Mouse (Mus musculus): ENCODE measurements around the gene Per3. TPM values are rescaled to one million over a fixed set of nuclear protein-coding genes. Genes with fewer than 3 reads are reported as not detected.
A peak's percentile ranks its signal among the peaks of the same experiment; 100 is the strongest.
"Not testable (repeated sequence)": the region's sequence is repeated elsewhere in the genome, so short reads cannot be mapped to it uniquely, and the experiment has no call there.

Per3 gene
- polyA plus RNA-seq, 1 experiment from 2014 or later = 3.7 TPM

DNA sequence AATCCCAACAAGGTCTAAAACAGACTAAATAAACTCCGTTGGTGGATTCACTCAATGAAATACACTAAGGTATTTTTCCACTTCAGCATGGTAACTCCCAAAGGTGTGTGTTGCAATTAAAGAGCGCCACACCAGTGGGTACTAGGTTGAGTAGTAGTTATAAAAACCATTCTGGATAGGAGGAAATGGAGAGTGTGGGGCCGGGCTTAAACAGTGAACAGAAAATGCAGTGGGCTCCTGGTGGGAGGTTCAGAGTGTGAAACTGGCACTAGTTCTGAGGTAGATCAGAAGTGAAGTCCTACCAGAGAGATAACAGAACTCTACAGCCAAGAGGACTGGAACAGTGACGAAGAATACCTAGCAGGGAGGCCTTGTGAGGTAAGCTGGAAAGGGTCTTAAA is 14.2 kb upstream of the Per3 start:
- no peak overlapping the region for H3K9ac ChIP-seq

DNA sequence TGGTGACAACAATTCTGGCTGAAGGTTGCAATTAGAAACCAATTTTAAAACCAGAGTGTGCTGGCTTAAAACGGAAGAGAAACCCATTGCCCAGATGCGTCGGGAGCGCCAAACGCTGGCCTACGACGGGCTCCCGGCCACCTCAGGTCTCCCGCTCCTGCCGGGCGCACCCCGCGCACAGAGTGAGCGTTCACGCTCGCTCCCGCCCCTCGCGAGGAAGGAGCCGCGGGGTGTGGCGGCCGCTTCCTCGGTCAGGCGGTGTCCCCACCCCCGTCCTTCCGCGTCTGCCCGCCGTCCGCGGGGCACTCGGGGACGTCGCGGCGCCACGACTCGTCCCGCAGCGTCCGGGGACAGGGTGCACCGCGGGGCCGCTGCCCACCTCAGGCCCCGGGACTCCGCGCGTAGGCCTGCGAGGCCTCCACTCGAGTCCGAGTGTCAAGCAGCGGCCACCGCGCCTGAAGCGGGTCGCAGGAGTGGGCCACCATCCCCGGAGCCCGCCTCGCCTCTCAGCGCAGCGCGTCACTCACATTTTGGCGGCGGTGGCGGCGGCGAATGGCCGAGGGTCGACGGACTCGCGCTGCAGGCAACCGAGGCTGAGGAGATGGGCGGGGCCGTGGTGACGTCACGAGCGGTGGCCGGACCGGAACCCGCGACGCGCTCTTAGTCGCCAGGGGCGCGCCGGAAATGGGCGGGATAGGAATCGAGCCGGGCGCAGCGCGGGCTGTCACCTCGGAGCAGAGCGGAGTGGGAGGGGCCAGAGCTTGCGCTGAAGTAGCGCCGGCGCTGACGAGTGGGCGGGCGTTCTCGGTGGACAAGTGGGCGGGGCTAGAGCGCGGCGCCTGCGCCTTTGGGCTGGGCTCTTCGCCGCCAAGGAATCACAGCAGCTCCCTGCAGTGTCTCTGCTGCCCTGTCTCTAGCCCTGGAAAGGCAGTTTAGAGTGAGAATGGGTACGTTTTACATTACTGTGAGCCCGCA is 13.2 kb upstream of the Per3 start, which contains the start of gene Vamp3:
Gene Vamp3 (minus strand): TSS at position 617 of the 975 bp plus-strand sequence.
- Histone ChIP-seq H3K9ac (peak within 1 kb of the TSS; percentile 86), H3K9me3 (0 out of 2 replicates have a peak, but pooled peaks cover 3% of the 10 kb centered on the region), H3K27me3 (replicated peaks) (no peaks in the 10 kb centered on the region), H3K36me3 (peaks cover 7% of the 10 kb centered on the region; the same call in 1 of the 2 replicates), H3K27ac (peak within 1 kb of the TSS; percentile 95), H3K4me2 (replicated peaks) (peak within 1 kb of the TSS; percentile 59), H3K4me3 (replicated peaks) (peak within 1 kb of the TSS; percentile 95), H3K4me1 (replicated peaks) (0 out of 2 replicates have a peak, but pooled peaks cover 2% of the 10 kb centered on the region)
- ATAC-seq = peak; percentile 99
- WGBS = under 1% methylated on average over 111 of the region's 114 CpGs

More for the DNA sequence above, 14.2 kb upstream of the Per3 start:
- peak overlapping the region; percentile 59 for H3K4me2 ChIP-seq (replicated peaks)
- 0 out of 2 replicates have a peak, but pooled peaks cover 3% of the 10 kb centered on the region for H3K9me3 ChIP-seq
- no peak for ATAC-seq
- H3K4me3 ChIP-seq (replicated peaks) = peak overlapping the region; percentile 95; the same call in 1 of the 2 replicates
- H3K27ac ChIP-seq = no peak overlapping the region
- peaks cover 7% of the 10 kb centered on the region; the same call in 1 of the 2 replicates for H3K36me3 ChIP-seq
- 82% methylated on average over 4 of the region's 4 CpGs for WGBS
- no peaks in the 10 kb centered on the region for H3K27me3 ChIP-seq (replicated peaks)
- 0 out of 2 replicates have a peak, but pooled peaks cover 2% of the 10 kb centered on the region for H3K4me1 ChIP-seq (replicated peaks)

DNA sequence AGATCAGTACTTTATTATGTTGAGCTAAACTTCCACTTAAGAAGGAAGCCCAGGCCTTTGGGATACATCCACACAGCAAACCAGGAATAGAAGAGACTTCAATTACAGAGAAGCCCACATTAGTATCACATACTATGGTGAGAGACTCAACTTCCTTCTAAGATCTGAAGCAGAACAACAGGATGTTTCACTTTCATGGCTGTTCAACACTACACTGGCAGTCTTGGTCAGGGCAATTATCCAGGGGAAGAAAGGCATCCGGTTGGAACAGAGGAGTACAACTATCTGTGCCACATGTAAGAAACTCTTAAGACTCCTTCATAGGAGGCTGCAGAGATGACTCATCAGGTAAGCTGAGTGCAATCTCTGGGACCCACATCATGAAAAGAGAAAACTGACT is 6.7 kb upstream of the Per3 start:
- H3K9ac ChIP-seq = no peak overlapping the region
- no peak overlapping the region for H3K4me2 ChIP-seq (replicated peaks)
- no peaks in the 10 kb centered on the region for H3K27me3 ChIP-seq (replicated peaks)
- H3K27ac ChIP-seq = no peak overlapping the region
- ATAC-seq = no peak
- peaks cover 9% of the 10 kb centered on the region; the same call in 1 of the 2 replicates for H3K36me3 ChIP-seq
- H3K4me3 ChIP-seq (replicated peaks) = no peak overlapping the region
- H3K4me1 ChIP-seq (replicated peaks) = 0 out of 2 replicates have a peak, but pooled peaks cover 1% of the 10 kb centered on the region
- WGBS = 90% methylated on average over 1 of the region's 1 CpGs
- no peaks in the 10 kb centered on the region for H3K9me3 ChIP-seq

DNA sequence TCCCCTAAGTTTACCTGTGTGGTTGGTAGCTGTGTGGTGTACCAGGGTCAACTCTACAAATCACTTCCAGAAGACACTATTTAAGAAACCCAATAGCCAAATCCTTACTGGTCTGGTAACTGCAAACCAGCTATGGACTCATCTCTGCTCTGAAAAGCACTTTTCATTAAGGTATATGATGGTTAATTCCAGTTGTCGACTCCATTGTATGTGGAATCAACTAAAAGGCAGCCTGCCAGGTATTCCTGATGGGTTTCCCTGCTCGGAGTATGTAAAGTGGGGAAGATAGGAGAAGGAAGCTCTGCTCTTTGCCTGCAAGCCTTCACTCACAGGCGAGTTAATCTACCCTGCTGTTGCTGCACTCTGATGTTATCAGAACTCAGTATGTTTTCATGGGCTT is 2.1 kb upstream of the Per3 start:
- Histone ChIP-seq H3K9ac (no peak overlapping the region), H3K27me3 (replicated peaks) (no peaks in the 10 kb centered on the region), H3K27ac (no peak overlapping the region), H3K4me1 (replicated peaks) (peaks cover 10% of the 10 kb centered on the region; the same call in 1 of the 2 replicates), H3K4me2 (replicated peaks) (no peak overlapping the region), H3K9me3 (no peaks in the 10 kb centered on the region), H3K4me3 (replicated peaks) (no peak overlapping the region), H3K36me3 (no peaks in the 10 kb centered on the region; the same call in 1 of the 2 replicates)
- WGBS = 93% methylated on average over 3 of the region's 3 CpGs
- ATAC-seq = no peak

DNA sequence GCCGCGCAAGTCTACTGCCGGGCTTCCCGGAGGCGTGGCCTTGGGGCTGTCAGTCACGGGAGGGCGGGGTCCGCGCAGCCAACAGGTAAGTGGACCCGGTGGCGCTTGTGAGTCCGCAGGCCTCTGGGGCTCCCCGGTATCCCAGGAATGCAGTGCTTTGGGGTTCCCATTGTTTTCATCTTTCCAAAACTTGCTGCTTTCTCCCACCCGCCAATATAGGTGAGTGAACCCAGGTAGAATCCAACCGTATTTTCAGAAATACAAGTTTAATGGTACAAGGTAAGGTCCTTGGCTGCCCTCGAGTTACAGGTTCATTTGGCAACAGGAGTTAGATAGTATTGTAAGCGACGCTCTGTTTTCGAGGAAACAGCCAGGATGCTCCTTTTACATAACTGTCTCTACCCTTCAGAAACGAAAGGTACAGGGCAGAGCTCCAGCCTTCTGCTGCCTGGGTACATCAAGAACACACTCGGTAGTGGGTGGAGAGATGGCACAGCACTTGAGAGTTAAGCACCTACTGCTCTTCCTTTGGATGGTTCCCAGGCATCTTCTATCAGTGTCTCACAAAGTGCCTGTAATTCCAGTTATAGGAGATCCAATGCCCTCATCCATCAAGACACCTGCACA is 592 bp upstream of the Per3 start:
- Histone ChIP-seq H3K4me3 (replicated peaks) (peak overlapping the region; percentile 58), H3K9me3 (no peaks in the 10 kb centered on the region), H3K27me3 (replicated peaks) (no peaks in the 10 kb centered on the region), H3K36me3 (no peaks in the 10 kb centered on the region; the same call in 1 of the 2 replicates), H3K4me2 (replicated peaks) (peak overlapping the region; percentile 100), H3K9ac (peak overlapping the region; percentile 27; the same call in 1 of the 2 replicates), H3K27ac (no peak overlapping the region), H3K4me1 (replicated peaks) (peaks cover 10% of the 10 kb centered on the region; the same call in 1 of the 2 replicates)
- 3% methylated on average over 21 of the region's 21 CpGs for WGBS
- no peak; the same call in 1 of the 2 replicates for ATAC-seq

DNA sequence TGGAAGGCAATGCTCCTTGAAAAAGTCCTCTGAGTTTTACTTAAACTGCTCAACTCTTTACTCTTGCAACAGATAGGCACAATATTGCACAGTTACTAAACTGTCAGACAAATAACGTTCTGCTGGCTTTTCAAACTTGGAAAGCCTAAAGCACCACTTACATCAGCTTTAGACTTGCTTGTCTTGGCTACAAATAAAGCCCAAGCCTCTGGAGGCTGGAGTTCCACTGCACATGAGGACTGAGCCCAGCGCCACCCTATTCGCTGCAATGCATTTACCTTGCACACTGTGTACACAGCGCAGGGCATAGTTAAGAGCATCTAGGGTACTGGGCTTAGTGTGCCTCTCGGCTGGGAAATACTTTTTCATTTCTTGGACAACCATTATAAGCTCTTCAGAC is 1.2 kb downstream of the Per3 start:
- no peak for ATAC-seq

DNA sequence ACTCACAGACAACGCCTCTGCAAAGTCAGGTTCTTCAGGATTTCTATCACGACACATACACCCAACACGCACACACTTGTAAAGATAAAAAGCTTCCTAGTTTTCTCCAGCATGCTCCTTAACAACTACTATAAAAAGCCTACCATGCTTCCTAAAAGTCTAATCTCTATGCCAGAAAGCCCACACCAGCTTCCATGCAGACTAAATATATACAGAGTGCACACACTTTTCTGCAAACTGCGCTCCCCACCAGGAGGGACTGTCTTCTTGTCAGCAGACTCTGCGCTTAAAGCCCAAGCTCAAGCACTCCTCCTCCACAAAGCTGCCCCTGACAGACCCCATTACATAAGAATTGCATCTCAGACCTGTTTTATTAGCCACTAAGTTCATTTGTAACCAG is 3.0 kb downstream of the Per3 start:
- no peak overlapping the region for H3K9ac ChIP-seq
- ATAC-seq = no peak
- 78% methylated on average over 5 of the region's 5 CpGs for WGBS

More for the DNA sequence above, 1.2 kb downstream of the Per3 start:
- no peak overlapping the region for H3K27ac ChIP-seq
- WGBS = 46% methylated on average over 5 of the region's 5 CpGs
- H3K36me3 ChIP-seq = no peaks in the 10 kb centered on the region; the same call in 1 of the 2 replicates
- no peak overlapping the region for H3K9ac ChIP-seq
- no peaks in the 10 kb centered on the region for H3K27me3 ChIP-seq (replicated peaks)
- peaks cover 10% of the 10 kb centered on the region; the same call in 1 of the 2 replicates for H3K4me1 ChIP-seq (replicated peaks)
- peak overlapping the region; percentile 58 for H3K4me3 ChIP-seq (replicated peaks)
- H3K9me3 ChIP-seq = no peaks in the 10 kb centered on the region
- peak overlapping the region; percentile 100 for H3K4me2 ChIP-seq (replicated peaks)

DNA sequence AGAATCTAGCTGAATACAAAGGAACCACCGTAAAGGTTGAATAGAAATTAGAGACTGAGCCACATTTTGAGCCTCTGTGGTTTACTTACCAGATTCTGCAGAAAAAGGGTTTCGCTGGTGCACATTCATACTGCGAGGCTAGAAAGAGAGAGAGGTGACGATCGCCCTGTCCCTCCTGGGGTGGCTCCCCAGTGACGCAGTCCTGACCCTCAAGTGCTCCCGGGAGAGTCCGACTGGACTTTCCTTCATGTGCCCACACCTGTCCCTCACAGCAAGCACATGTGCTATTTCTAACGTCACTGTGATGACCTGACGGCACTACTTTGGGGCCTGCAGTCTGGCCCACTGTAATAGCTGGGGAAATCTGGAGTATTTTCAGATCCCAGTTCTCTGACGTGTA is 6.7 kb downstream of the Per3 start:
- WGBS = 93% methylated on average over 11 of the region's 11 CpGs
- Histone ChIP-seq H3K9me3 (no peaks in the 10 kb centered on the region), H3K9ac (no peak overlapping the region), H3K4me2 (replicated peaks) (no peak overlapping the region), H3K27ac (no peak overlapping the region), H3K4me3 (replicated peaks) (no peak overlapping the region), H3K36me3 (no peaks in the 10 kb centered on the region), H3K27me3 (replicated peaks) (no peaks in the 10 kb centered on the region), H3K4me1 (replicated peaks) (no peaks in the 10 kb centered on the region)
- no peak for ATAC-seq

More for the DNA sequence above, 3.0 kb downstream of the Per3 start:
- Histone ChIP-seq H3K27me3 (replicated peaks) (no peaks in the 10 kb centered on the region), H3K27ac (no peak overlapping the region), H3K9me3 (no peaks in the 10 kb centered on the region), H3K36me3 (no peaks in the 10 kb centered on the region), H3K4me2 (replicated peaks) (no peak overlapping the region), H3K4me1 (replicated peaks) (peaks cover 10% of the 10 kb centered on the region; the same call in 1 of the 2 replicates), H3K4me3 (replicated peaks) (no peak overlapping the region)

DNA sequence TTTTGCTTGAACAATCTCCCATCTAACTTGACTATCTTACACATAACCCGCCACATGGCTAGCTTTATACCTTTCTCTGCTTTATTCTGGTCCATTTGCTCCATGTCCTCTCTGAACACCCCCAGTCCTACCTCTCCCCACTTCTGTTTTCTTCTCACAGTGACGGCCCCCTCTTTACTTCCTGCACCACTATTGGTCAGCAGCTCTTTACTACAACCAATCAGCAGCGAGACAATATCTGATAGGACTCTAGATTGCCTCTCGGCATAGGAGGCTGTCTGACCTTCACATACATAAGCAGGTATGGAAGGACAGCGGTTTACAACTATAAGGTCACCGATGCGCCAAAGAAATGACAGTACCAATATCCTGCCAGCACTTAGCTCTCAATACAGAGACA is 7.9 kb downstream of the Per3 start:
- H3K27me3 ChIP-seq (replicated peaks) = no peaks in the 10 kb centered on the region
- no peak for ATAC-seq
- no peaks in the 10 kb centered on the region for H3K36me3 ChIP-seq
- H3K4me1 ChIP-seq (replicated peaks) = no peaks in the 10 kb centered on the region
- H3K9me3 ChIP-seq = no peaks in the 10 kb centered on the region
- H3K4me3 ChIP-seq (replicated peaks) = no peak overlapping the region
- H3K9ac ChIP-seq = no peak overlapping the region
- 91% methylated on average over 7 of the region's 7 CpGs for WGBS
- no peak overlapping the region for H3K27ac ChIP-seq
- no peak overlapping the region for H3K4me2 ChIP-seq (replicated peaks)

DNA sequence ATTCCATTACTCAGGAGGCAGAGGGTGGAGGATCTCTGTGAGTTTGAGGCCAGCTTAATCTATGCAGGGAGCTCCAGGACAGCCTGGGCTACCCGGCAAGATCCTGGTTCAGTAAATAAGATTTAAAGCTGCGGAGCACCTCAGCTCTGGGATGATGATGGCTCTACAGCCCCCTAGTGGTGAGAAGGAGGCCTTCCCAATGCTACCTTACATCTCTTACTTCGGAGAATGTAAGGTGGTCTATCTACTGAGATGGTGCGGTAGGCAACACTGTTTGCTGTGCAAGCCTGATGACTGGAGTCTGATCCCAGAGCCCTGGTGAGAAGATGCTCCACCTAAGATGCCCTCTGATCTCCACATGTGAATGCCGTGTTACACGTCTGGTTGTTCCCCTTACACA is 17.5 kb downstream of the Per3 start:
- Histone ChIP-seq H3K4me3 (replicated peaks) (no peak overlapping the region), H3K36me3 (no peaks in the 10 kb centered on the region), H3K27ac (no peak overlapping the region), H3K9ac (no peak overlapping the region), H3K4me1 (replicated peaks) (no peaks in the 10 kb centered on the region), H3K9me3 (no peaks in the 10 kb centered on the region), H3K4me2 (replicated peaks) (no peak overlapping the region), H3K27me3 (replicated peaks) (no peaks in the 10 kb centered on the region)
- 0 out of 2 replicates have a peak, but pooled peaks have one; percentile 39 for ATAC-seq
- 48% methylated on average over 6 of the region's 6 CpGs for WGBS

DNA sequence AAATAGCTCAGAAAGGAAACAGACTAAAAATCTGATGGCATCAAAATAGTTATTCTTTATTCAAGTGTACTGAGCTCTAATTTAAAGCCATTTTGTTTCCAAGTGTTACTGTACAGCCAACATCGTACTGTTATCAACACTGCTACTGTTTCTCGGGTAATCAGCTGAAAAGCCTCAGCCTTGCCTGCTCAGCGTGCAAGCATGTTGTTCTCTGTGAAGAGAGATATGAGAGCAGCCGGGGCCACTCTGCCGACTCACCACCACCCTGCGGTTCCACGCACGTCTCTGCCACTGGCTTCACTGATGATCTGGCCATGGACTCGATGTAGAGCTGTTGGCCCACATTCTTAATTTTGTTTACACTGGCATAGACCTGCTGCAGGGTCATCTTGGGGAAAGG is 20.3 kb downstream of the Per3 start:
- Histone ChIP-seq H3K36me3 (no peaks in the 10 kb centered on the region), H3K27ac (no peak overlapping the region), H3K27me3 (replicated peaks) (no peaks in the 10 kb centered on the region), H3K4me1 (replicated peaks) (no peaks in the 10 kb centered on the region), H3K9ac (no peak overlapping the region), H3K4me3 (replicated peaks) (no peak overlapping the region), H3K9me3 (no peaks in the 10 kb centered on the region), H3K4me2 (replicated peaks) (no peak overlapping the region)
- no peak for ATAC-seq
- WGBS = 82% methylated on average over 9 of the region's 9 CpGs

DNA sequence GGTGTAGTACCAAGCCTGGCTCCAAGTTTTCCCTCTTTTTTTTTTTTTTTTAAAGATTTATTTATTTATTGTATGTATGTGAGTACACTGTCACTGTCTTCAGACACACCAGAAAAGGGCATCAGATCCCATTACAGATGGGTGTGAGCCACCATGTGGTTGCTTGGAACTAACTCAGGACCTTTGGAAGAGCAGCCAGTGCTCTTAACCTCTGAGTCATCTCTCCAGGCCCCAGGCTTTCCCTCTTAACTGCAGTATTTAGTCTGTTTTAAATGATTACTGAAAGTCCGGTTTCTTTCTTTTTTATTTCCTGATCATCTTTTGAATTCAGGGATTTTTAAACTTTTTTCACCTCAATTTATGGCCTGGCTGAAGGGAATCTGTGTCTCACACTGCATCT is 27.1 kb downstream of the Per3 start:
- H3K4me2 ChIP-seq (replicated peaks); ATAC-seq; H3K9ac ChIP-seq; H3K27ac ChIP-seq; H3K27me3 ChIP-seq (replicated peaks); H3K9me3 ChIP-seq; H3K4me1 ChIP-seq (replicated peaks); H3K36me3 ChIP-seq; H3K4me3 ChIP-seq (replicated peaks): not testable (repeated sequence)
- whole genome bisulfite sequencing = 82% methylated on average over 1 of the region's 1 CpGs

Measured in intestine, embryonic 15.5 days (tissue).